Mouse (Mus musculus) heart, postnatal 36 days (tissue): ENCODE results near the gene Amt. TPM values are rescaled to one million over a fixed set of nuclear protein-coding genes. Genes with fewer than 3 reads are reported as not detected.
A peak's percentile ranks its signal among the peaks of the same experiment; 100 is the strongest.
"Not testable (repeated sequence)": the region's sequence is repeated elsewhere in the genome, so short reads cannot be mapped to it uniquely, and the experiment has no call there.

ENCODE experiments used
- DNase-seq, 2 experiments: peaks; one replicate each; pipeline ENCODE4 v3.0.0; 2021 to 2022
- intact Hi-C: fragments of 180-260 bp; cut with DNase I; formaldehyde crosslinking; loops from one replicate; pipeline ENCODE4 v1.15.1; 2025
- total RNA-seq, 2 experiments: library from RNA; stranded (reverse); gene quantifications; 2 replicates each; pipeline ENCODE4 v1.2.3; 2021

Gene Amt
- total RNA-seq = 1 to 10 TPM; 4.0 to 5.2 TPM

- intact Hi-C loops = no loop called here
- no peak for DNase-seq
Observed at GRCm38 (mm10) chr9:108296453-108297355, at the start of gene Amt. Gene Amt (plus strand): TSS chr9:108296853.

GRCm38 (mm10) chr9:108248957-108249356, 47.7 kb upstream of the Amt start:
- no peak for DNase-seq
- intact Hi-C loops = loop anchor here (5.0 kb wide), 1 partner anchor 33 kb away; no protein-coding TSS in a partner anchor

- intact Hi-C loops = no loop called here
- peak; percentile 33 to 41 for DNase-seq
Observed at GRCm38 (mm10) chr9:108251877-108252276, 44.8 kb upstream of the Amt start.

GRCm38 (mm10) chr9:108252766-108253165, 43.9 kb upstream of the Amt start:
- intact Hi-C loops = no loop called here
- DNase-seq = no peak

- intact Hi-C loops = loop anchor here (5.0 kb wide), 2 partner anchors 38 to 58 kb away; no protein-coding TSS in a partner anchor
- no peak for DNase-seq
Observed at GRCm38 (mm10) chr9:108260526-108260925, 36.1 kb upstream of the Amt start.

- no peak for DNase-seq
- intact Hi-C loops = loop anchor here (5.0 kb wide), 2 partner anchors 40 to 60 kb away; no protein-coding TSS in a partner anchor
Observed at GRCm38 (mm10) chr9:108261865-108262264, 34.8 kb upstream of the Amt start.

- peak in 1 of 2 experiments; percentile 50 for DNase-seq
- intact Hi-C loops = loop anchor here (5.0 kb wide), 2 partner anchors 40 to 60 kb away; no protein-coding TSS in a partner anchor
Observed at GRCm38 (mm10) chr9:108262494-108263049, 34.1 kb upstream of the Amt start.

GRCm38 (mm10) chr9:108263131-108263681, 33.4 kb upstream of the Amt start:
- intact Hi-C loops = loop anchor here (5.0 kb wide), 2 partner anchors 41 to 61 kb away; no protein-coding TSS in a partner anchor
- peak in 1 of 2 experiments; percentile 40 for DNase-seq

GRCm38 (mm10) chr9:108263690-108264190, 32.9 kb upstream of the Amt start, which contains the start of gene Dag1:
Gene Dag1 (minus strand): TSS chr9:108263958.
- intact Hi-C loops = loop anchor here (5.0 kb wide), 2 partner anchors 41 to 61 kb away; no protein-coding TSS in a partner anchor
- DNase-seq = peak; percentile 99

GRCm38 (mm10) chr9:108264191-108264921, 32.3 kb upstream of the Amt start:
- intact Hi-C loops = loop anchor here (5.0 kb wide), 2 partner anchors 42 to 62 kb away; no protein-coding TSS in a partner anchor
- peak; percentile 61 to 67 for DNase-seq

GRCm38 (mm10) chr9:108266261-108266935, 30.3 kb upstream of the Amt start:
- intact Hi-C loops = no loop called here
- DNase-seq = no peak

- intact Hi-C loops = no loop called here
- DNase-seq = peak; percentile 58 to 63
Observed at GRCm38 (mm10) chr9:108267691-108268090, 29.0 kb upstream of the Amt start.

- peak in 1 of 2 experiments; percentile 34 for DNase-seq
- intact Hi-C loops = not testable (repeated sequence)
Observed at GRCm38 (mm10) chr9:108268701-108269100, 28.0 kb upstream of the Amt start.

GRCm38 (mm10) chr9:108271941-108272340, 24.7 kb upstream of the Amt start:
- DNase-seq = no peak
- intact Hi-C loops = no loop called here

- no peak for DNase-seq
- intact Hi-C loops = no loop called here
Observed at GRCm38 (mm10) chr9:108272691-108273090, 24.0 kb upstream of the Amt start.

- intact Hi-C loops = no loop called here
- no peak for DNase-seq
Observed at GRCm38 (mm10) chr9:108273485-108273884, 23.2 kb upstream of the Amt start.

- intact Hi-C loops = no loop called here
- DNase-seq = no peak
Observed at GRCm38 (mm10) chr9:108274476-108275330, 21.9 kb upstream of the Amt start.

- intact Hi-C loops = no loop called here
- DNase-seq = no peak
Observed at GRCm38 (mm10) chr9:108275331-108275659, 21.4 kb upstream of the Amt start.
